Mouse (Mus musculus) megakaryocyte, embryonic 14.5 days (primary cell): Measurements from ENCODE around the gene Sema4d. TPM values are rescaled to one million over a fixed set of nuclear protein-coding genes. Genes with fewer than 3 reads are reported as not detected.

Experiments
- H3K27me3 ChIP-seq: replicated peaks from 2 replicates; pipeline ENCODE3; 2012; ENCODE audit warnings: inconsistent platforms
- H3K36me3 ChIP-seq: replicated peaks from 2 replicates; pipeline ENCODE3; 2012; ENCODE audit warnings: low read length, inconsistent platforms, mixed read lengths
- H3K4me1 ChIP-seq: 2 replicates; pipeline ENCODE4 v1.6.1; 2012; ENCODE audit warnings: inconsistent platforms
- H3K4me3 ChIP-seq: replicated peaks from 2 replicates; pipeline ENCODE3; 2012; ENCODE audit warnings: moderate library complexity, mild to moderate bottlenecking, inconsistent platforms
- H3K9me3 ChIP-seq: 2 replicates; pipeline ENCODE4 v1.6.1; 2012; ENCODE audit warnings: inconsistent platforms
- FLI1 ChIP-seq: IDR thresholded peaks from 2 replicates; pipeline ENCODE4 v1.6.1; 2012; ENCODE audit warnings: low read length, inconsistent platforms, mixed read lengths
- GATA1 ChIP-seq: IDR thresholded peaks from 3 replicates; pipeline ENCODE4 v1.6.1; 2012; ENCODE audit warnings: mixed read lengths, low read length, inconsistent platforms, borderline replicate concordance
- polyA plus RNA-seq: library from polyadenylated mRNA; stranded (reverse); fragments of >175 nt; gene quantifications from 2 replicates; pipeline ENCODE4 v1.2.3, GENCODE M21; 2012; ENCODE audit warnings: low replicate concordance; ENCODE audit not compliant: insufficient read depth

Gene Sema4d
- polyA plus RNA-seq, 1 experiment: 55.2 TPM

GRCm38 (mm10) chr13:51767991-51768761 lies 25.4 kb downstream of the Sema4d start:
- no peaks in the 10 kb centered on the region for H3K27me3 ChIP-seq
- TF ChIP-seq FLI1: no peak
- no peak for TF ChIP-seq GATA1
- no peaks in the 10 kb centered on the region for H3K9me3 ChIP-seq
- peaks cover 83% of the 10 kb centered on the region for H3K36me3 ChIP-seq
- H3K4me3 ChIP-seq: peak overlapping the region; percentile 64
- H3K4me1 ChIP-seq: peaks cover 88% of the 10 kb centered on the region

DNA sequence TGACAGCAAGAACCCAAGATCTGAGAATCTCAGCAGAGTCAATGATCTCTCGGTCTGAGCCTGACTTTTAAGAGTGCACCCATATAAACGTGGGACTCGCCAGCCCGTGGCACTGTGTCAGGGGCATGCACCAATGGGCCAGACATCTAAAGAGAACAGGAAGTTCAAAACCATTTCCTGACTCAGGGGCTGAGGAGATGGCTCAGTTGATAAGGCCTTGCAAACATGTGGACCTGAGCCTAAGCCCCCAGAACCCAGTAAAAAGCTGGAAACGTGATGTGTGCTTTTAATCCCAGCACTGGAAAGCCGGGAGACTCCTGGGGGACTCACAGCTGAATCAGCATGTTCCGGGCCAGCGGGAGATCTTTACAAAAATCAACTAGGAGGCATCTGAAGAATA lies 26.0 kb downstream of the Sema4d start:
- Histone ChIP-seq H3K27me3 (no peaks in the 10 kb centered on the region), H3K9me3 (no peaks in the 10 kb centered on the region), H3K4me1 (peaks cover 95% of the 10 kb centered on the region), H3K36me3 (peaks cover 83% of the 10 kb centered on the region), H3K4me3 (peak overlapping the region; percentile 14)
- TF ChIP-seq GATA1: no peak
- TF ChIP-seq FLI1: no peak

DNA sequence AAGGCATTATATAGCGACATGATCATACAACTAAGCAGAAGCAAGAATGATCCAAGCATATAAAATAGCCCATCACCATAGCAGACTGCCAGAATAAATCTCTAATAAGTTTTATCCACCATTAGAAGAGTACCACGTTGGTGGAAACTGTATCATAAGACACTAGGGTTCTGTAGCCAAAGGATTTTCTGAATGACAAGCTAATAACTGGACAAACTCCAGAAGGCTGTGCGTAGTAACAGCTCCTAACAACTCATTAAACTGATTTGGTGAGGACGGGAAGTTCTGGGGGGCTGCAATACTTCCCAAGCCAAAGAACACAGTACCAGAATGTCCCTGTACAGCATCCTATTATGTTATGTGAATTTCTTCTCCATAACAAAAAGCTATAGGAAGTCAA lies 26.8 kb downstream of the Sema4d start:
- Histone ChIP-seq H3K9me3 (no peaks in the 10 kb centered on the region), H3K4me1 (peaks cover 98% of the 10 kb centered on the region), H3K36me3 (peaks cover 83% of the 10 kb centered on the region), H3K4me3 (no peak overlapping the region), H3K27me3 (no peaks in the 10 kb centered on the region)
- TF ChIP-seq FLI1 (no peak), GATA1 (no peak)

DNA sequence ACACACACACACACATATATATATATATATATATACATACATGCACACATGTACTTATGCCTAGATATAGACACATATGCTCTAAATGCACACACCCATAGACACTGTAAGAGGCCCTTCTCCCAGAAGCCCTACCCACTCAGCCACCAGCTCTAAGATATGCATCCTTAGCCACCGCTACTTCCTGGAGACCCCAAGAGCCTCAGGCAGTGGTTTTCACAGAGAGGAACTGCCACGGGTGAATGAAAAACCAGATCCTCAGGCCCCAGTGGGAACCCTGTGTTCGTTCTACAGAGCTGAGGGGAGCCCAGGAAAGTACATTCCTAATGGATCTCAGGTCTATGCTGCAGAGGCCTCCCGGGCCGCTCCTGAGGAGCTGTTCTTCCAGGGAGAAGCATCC lies 28.2 kb downstream of the Sema4d start:
- H3K27me3 ChIP-seq: no peaks in the 10 kb centered on the region
- TF ChIP-seq GATA1 (no peak), FLI1 (no peak)
- H3K9me3 ChIP-seq: no peaks in the 10 kb centered on the region
- peaks cover 97% of the 10 kb centered on the region for H3K4me1 ChIP-seq
- no peak overlapping the region for H3K4me3 ChIP-seq
- H3K36me3 ChIP-seq: peaks cover 85% of the 10 kb centered on the region

GRCm38 (mm10) chr13:51763019-51763698 lies 30.4 kb downstream of the Sema4d start:
- Histone ChIP-seq H3K27me3 (no peaks in the 10 kb centered on the region), H3K36me3 (peaks cover 90% of the 10 kb centered on the region), H3K4me1 (peaks cover 95% of the 10 kb centered on the region), H3K9me3 (no peaks in the 10 kb centered on the region), H3K4me3 (peak overlapping the region; percentile 67)
- TF ChIP-seq FLI1 (no peak), GATA1 (no peak)

GRCm38 (mm10) chr13:51761186-51761813 lies 32.2 kb downstream of the Sema4d start:
- Histone ChIP-seq H3K36me3 (peaks cover 79% of the 10 kb centered on the region), H3K9me3 (no peaks in the 10 kb centered on the region), H3K4me1 (peaks cover 95% of the 10 kb centered on the region), H3K4me3 (no peak overlapping the region), H3K27me3 (no peaks in the 10 kb centered on the region)
- TF ChIP-seq GATA1: no peak
- TF ChIP-seq FLI1: no peak

DNA sequence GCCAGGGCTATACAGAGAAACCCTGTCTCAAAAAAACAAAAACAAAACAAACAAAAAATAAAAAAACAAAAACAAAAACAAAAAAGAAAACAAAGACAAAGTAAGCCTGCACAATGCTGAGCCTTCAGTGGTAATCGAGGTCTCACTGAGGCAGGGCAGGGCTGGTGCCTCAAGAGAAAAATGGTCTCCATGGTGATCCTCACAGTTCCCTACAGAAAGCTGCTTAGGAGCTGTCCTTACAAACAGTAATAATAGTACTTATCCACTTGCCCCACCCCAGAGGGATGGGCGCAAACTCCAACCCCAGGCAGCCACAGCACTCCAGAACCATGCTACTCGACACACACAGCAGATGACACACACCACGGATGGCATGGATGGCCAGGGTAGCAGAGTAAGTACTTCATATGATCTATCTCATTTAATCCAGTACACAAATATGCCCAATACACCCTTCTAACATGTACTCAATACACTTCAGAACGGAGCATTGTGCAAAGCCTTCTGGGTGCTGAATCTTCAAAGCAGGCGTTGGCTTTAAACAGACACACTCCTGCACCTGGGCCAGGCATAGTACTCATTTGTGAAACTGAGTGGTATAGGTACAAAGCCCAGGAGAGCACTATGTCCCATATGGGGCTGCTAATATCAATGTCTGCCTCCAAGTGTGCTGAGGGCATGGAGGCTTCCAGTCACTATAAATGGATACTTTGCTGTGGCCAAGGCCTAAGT lies 34.1 kb downstream of the Sema4d start:
- peak overlapping the region; percentile 21 for H3K4me3 ChIP-seq
- TF ChIP-seq FLI1 (no peak), GATA1 (no peak)
- H3K4me1 ChIP-seq: peaks cover 95% of the 10 kb centered on the region
- no peaks in the 10 kb centered on the region for H3K27me3 ChIP-seq
- H3K9me3 ChIP-seq: no peaks in the 10 kb centered on the region
- H3K36me3 ChIP-seq: peaks cover 79% of the 10 kb centered on the region

- no peak overlapping the region for H3K4me3 ChIP-seq
- TF ChIP-seq GATA1: no peak
- TF ChIP-seq FLI1: no peak
- H3K9me3 ChIP-seq: no peaks in the 10 kb centered on the region
- H3K4me1 ChIP-seq: peaks cover 95% of the 10 kb centered on the region
- H3K36me3 ChIP-seq: peaks cover 81% of the 10 kb centered on the region
- H3K27me3 ChIP-seq: no peaks in the 10 kb centered on the region
These were observed 35.1 kb downstream of the Sema4d start for GRCm38 (mm10) chr13:51758428-51758827.

DNA sequence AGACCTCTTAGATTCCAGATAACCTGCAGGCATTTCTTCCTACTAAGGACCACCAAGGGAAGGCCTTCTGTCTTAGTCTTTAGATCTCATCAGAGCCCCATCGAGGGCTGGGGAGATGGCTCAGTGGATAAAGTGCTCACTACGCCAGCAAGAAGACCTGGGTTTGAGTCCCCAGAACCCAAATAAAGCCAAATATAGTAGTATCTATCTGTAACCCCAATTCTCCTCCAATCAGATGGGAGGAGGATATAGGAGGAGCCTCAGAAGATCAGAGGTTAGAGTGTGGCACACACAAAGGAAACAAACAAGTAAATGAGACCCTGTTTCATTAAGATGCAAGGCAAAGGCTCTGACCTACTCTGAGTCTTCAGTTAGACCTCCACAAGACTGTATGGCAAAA lies 36.4 kb downstream of the Sema4d start:
- no peak overlapping the region for H3K4me3 ChIP-seq
- H3K36me3 ChIP-seq: peaks cover 80% of the 10 kb centered on the region
- TF ChIP-seq GATA1 (no peak), FLI1 (no peak)
- no peaks in the 10 kb centered on the region for H3K9me3 ChIP-seq
- H3K27me3 ChIP-seq: no peaks in the 10 kb centered on the region
- H3K4me1 ChIP-seq: peaks cover 95% of the 10 kb centered on the region

DNA sequence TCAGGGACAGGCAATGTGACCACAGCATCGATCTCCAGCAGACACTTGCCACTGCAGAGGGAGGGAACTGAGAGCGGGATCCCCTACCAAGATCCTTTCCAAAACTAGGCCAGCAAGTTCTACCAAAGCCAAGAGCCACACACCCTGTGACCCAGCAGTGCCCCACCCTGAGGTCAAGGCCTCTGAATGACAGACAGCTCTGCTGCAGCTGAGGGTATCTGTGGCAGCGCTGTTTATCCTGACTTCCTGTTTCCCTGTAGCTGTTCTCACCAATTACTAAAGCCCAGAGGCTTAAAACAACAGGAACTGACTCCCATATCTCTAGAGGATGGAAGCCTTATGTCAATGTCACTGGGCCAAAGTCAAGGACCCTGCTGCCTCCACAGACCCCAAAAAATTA lies 37.0 kb downstream of the Sema4d start:
- Histone ChIP-seq H3K4me1 (peaks cover 95% of the 10 kb centered on the region), H3K4me3 (peak overlapping the region; percentile 89), H3K36me3 (peaks cover 78% of the 10 kb centered on the region), H3K27me3 (no peaks in the 10 kb centered on the region), H3K9me3 (no peaks in the 10 kb centered on the region)
- no peak for TF ChIP-seq FLI1
- no peak for TF ChIP-seq GATA1
